Mouse (Mus musculus) small intestine, adult 2 months (tissue): Measurements from ENCODE around the gene Pdlim4. TPM values are rescaled to one million over a fixed set of nuclear protein-coding genes. Genes with fewer than 3 reads are reported as not detected.
"Not testable (repeated sequence)": the region's sequence is repeated elsewhere in the genome, so short reads cannot be mapped to it uniquely, and the experiment has no call there.

ENCODE experiments used
- H3K27ac ChIP-seq: fragments of 200-500 bp; 2 replicates; pipeline ENCODE4 v1.5.1; 2012; ENCODE audit warnings: low read depth, low read length, control low read depth, inconsistent platforms; ENCODE audit not compliant: insufficient read depth
- H3K27me3 ChIP-seq: fragments of 200-500 bp; 2 replicates; pipeline ENCODE4 v1.6.1; 2012; ENCODE audit warnings: mild to moderate bottlenecking, moderate library complexity, low read length, inconsistent platforms; ENCODE audit not compliant: control insufficient read depth, insufficient read depth
- H3K36me3 ChIP-seq: fragments of 200-500 bp; 2 replicates; pipeline ENCODE4 v1.6.1; 2012; ENCODE audit warnings: mild to moderate bottlenecking, low read length, control low read depth, inconsistent platforms; ENCODE audit not compliant: control insufficient read depth, insufficient read depth
- H3K4me1 ChIP-seq: fragments of 200-500 bp; 2 replicates; pipeline ENCODE4 v1.6.1; 2012; ENCODE audit warnings: low read length, inconsistent platforms, mixed read lengths; ENCODE audit not compliant: control insufficient read depth, insufficient read depth, insufficient read length
- H3K4me3 ChIP-seq: fragments of 200-500 bp; 2 replicates; pipeline ENCODE4 v1.5.1; 2012; ENCODE audit warnings: low read depth, mild to moderate bottlenecking, control low read depth, inconsistent platforms, low read length, moderate library complexity
- CTCF ChIP-seq: fragments of 200-500 bp; IDR thresholded peaks from 2 replicates; pipeline ENCODE4 v1.5.1; 2012; ENCODE audit warnings: low read depth, mild to moderate bottlenecking, control low read depth, inconsistent platforms, low read length, moderate library complexity, mixed read lengths; ENCODE audit not compliant: insufficient replicate concordance, insufficient read length; ENCODE audit errors: extremely low read depth
- POLR2A ChIP-seq: fragments of 200-500 bp; IDR thresholded peaks from 2 replicates; pipeline ENCODE4 v1.6.1; 2012; ENCODE audit warnings: low read depth, mild to moderate bottlenecking, control low read depth, inconsistent platforms, low read length, moderate library complexity
- WGBS: fragments of 180-500 bp; shearing (Covaris S2); methylation state at CpG from one replicate; pipeline ENCODE4 v1.1.7; 2018; 5-methylcytosine and 5-hydroxymethylcytosine counted together
- polyA plus RNA-seq: library from polyadenylated mRNA; depleted of rRNA; stranded (reverse); fragments of >200 nt; gene quantifications from 2 replicates; pipeline ENCODE4 v1.2.3, GENCODE M21; 2012

Pdlim4 gene
- polyA plus RNA-seq, 1 experiment: 15.6 TPM

DNA sequence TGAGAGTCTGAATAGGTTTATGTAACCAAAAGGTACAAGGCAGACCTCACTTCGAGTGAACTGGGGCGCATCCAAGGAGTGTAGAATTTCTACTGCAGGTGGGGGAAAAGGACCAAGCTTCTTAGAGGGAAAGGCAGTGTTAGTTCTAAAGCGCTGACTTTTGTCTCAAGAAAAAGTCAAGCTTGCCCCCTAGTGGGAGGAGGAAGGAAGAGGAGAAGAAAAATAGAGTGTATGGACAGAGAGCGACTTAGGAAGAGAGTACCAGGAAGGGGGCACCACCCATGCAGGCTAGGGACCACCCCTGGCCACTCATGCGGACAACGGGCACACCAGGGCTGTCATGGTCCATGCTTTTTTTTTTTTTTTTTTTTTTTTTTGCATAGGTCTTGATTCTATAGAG is 14.6 kb downstream of the Pdlim4 start:
- no peak overlapping the region for H3K4me3 ChIP-seq
- H3K27ac ChIP-seq: no peak overlapping the region
- peaks cover 10% of the 10 kb centered on the region for H3K4me1 ChIP-seq
- no peaks in the 10 kb centered on the region for H3K27me3 ChIP-seq
- WGBS: 18% methylated on average over 6 of the region's 6 CpGs
- H3K36me3 ChIP-seq: no peaks in the 10 kb centered on the region
- TF ChIP-seq CTCF (peak; percentile 50; the same call in 1 of the 2 replicates), POLR2A (no peak)

DNA sequence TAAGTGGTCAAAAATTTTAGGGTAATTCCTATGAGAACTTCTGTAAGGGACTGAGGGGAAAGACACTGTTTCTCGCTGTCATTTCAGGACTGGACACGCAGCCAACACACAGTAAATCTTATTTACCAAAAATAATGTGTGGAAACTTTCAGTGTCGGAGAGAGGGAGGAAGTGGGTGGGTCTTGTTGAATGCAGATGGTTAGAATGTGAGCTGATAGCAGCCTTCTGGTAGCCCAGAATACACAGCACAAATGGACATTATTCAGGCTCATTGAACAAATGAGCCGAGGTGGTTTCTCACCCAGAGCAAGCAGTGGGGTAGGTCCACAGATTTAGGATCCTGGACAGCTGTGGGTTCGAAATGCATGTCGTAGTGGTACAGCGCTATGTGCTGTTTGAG is 15.7 kb downstream of the Pdlim4 start:
- H3K27me3 ChIP-seq: no peaks in the 10 kb centered on the region
- TF ChIP-seq CTCF (no peak), POLR2A (no peak)
- 82% methylated on average over 7 of the region's 7 CpGs for WGBS
- peaks cover 10% of the 10 kb centered on the region for H3K4me1 ChIP-seq
- H3K4me3 ChIP-seq: no peak overlapping the region
- no peaks in the 10 kb centered on the region for H3K36me3 ChIP-seq
- no peak overlapping the region for H3K27ac ChIP-seq

DNA sequence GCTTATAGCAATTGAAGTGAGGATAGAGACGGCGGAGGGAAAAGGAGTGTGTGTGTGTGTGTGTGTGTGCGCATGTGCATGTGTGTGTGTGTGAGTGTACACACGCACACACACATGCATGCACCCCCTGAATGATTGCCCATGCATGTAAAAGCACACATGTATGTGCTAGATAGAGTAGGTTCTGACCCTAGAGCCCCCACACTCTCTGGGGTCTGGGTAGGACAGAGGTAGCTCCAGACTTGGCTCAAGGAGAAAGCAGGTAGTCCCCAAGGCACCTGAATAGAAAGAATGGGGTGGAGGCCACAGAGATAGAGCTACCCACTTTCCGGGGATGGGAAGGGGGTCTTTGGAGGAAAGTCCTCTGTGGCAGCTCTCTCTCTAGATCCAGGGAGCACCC is 16.7 kb downstream of the Pdlim4 start:
- 94% methylated on average over 5 of the region's 5 CpGs for WGBS
- TF ChIP-seq CTCF (no peak), POLR2A (no peak)
- Histone ChIP-seq H3K4me1 (peaks cover 10% of the 10 kb centered on the region), H3K4me3 (no peak overlapping the region), H3K27ac (no peak overlapping the region), H3K36me3 (no peaks in the 10 kb centered on the region), H3K27me3 (no peaks in the 10 kb centered on the region)

DNA sequence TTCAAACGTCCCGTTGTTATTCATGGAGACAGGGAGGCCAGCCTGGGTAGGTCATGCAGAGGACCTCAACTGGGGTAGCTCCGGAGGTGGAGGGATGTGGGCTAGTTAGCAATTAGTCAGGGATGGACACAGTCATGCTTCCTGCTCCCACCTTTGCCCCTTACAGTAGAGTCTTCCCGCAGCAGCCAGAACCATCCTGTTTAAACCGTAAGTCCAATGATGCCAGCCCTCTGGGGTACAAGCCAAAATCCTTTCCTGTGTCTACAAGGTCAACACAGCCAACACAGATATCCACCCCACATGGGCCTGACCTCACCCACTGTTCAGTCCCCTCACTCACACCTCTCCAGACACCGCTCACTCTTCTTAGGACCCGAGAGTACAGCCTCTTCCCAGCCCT is 17.7 kb downstream of the Pdlim4 start:
- no peak for TF ChIP-seq POLR2A
- no peak for TF ChIP-seq CTCF
- Histone ChIP-seq H3K27me3 (no peaks in the 10 kb centered on the region), H3K27ac (no peak overlapping the region), H3K4me1 (peaks cover 6% of the 10 kb centered on the region), H3K4me3 (no peak overlapping the region), H3K36me3 (no peaks in the 10 kb centered on the region)
- WGBS: 74% methylated on average over 7 of the region's 7 CpGs

DNA sequence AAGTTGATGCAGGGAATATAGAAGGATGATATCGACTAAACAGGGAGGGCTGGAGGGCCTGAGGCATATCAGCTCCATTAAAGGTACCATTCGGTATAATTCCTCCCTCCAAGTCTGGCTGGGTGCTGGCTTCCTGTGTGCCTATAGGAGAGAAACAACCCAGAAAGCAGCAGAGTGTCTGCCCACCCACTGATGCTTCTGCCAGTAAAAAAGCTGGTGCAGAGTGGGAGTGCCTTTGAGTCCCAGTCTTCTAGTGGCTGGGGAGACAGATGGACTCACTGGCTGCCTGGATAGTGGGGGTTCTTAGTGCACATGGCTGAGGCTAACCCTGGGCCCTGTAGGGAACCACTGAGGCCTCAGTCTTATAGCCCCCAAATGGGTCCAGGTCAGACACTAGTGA is 18.6 kb downstream of the Pdlim4 start:
- Histone ChIP-seq H3K27ac (no peak overlapping the region), H3K4me1 (no peaks in the 10 kb centered on the region), H3K27me3 (no peaks in the 10 kb centered on the region), H3K4me3 (no peak overlapping the region), H3K36me3 (no peaks in the 10 kb centered on the region)
- 76% methylated on average over 2 of the region's 2 CpGs for WGBS
- TF ChIP-seq POLR2A: no peak
- no peak for TF ChIP-seq CTCF

DNA sequence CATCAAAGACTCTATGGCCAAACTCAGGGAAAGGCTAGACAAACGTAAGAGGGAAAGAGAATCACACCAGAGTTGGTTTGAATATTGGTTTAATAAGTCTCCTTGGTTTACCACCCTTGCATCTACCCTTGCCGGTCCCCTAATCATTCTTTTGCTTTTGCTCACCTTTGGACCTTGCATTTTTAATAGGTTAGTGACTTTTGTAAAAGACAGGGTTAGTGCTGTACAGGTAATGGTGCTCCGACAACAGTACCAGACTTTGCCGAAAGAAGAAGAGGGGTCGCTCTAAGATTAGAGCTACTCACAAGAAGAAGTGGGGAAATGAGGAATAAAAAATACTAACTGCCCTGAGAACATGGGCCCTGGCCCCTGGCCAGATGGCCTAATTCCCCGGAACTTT is 28.1 kb downstream of the Pdlim4 start:
- Histone ChIP-seq H3K4me3 (no peak overlapping the region), H3K36me3 (no peaks in the 10 kb centered on the region), H3K4me1 (no peaks in the 10 kb centered on the region), H3K27me3 (no peaks in the 10 kb centered on the region), H3K27ac (no peak overlapping the region)
- WGBS: 84% methylated on average over 6 of the region's 6 CpGs
- TF ChIP-seq CTCF: no peak
- no peak for TF ChIP-seq POLR2A

DNA sequence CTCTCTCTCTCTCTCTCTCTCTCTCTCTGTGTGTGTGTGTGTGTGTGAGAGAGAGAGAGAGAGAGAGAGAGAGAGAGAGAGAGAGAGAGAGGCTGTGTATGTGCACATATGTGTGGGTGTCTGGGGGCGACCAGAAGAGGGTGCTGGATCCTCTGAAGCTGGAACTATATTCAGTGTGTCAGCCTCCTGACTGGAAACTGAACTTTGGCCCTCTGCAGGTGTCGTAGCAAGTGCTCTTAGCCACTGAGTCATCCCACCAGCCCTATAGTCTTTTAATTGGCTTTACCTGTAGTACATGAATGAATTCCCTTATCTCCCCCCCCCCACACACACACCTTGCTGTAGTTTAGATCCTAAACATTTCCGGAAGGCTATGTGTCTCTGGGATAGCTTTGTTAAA is 35.9 kb downstream of the Pdlim4 start:
- not testable (repeated sequence) for H3K4me3 ChIP-seq, H3K27me3 ChIP-seq, H3K4me1 ChIP-seq, H3K27ac ChIP-seq, H3K36me3 ChIP-seq
- WGBS: 39% methylated on average over 1 of the region's 3 CpGs

DNA sequence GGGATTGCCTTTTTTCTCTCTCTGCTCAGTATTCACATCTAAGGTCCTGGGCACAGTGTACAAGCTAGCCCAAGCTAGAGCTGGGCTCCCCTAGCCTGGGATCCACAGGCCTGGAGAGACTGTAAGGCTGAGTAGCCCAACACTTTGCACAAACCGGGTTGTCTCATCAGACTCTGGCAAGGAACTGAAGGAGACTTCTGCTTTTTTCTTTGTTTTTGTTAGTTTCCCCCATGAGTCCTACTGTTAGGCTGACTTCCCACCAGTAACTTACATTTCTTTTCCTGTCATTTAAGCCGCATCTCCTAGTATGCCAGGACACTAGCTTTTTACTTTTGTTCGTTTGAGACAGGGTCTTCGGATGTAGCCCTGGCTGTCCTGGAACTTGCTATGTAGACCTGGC is 39.8 kb downstream of the Pdlim4 start:
- peak overlapping the region; percentile 85 for H3K27ac ChIP-seq
- no peaks in the 10 kb centered on the region for H3K27me3 ChIP-seq
- TF ChIP-seq CTCF (no peak), POLR2A (no peak)
- H3K4me3 ChIP-seq: peak overlapping the region; percentile 74
- H3K4me1 ChIP-seq: peaks cover 16% of the 10 kb centered on the region
- H3K36me3 ChIP-seq: no peaks in the 10 kb centered on the region
- 67% methylated on average over 4 of the region's 4 CpGs for WGBS
